Mouse (Mus musculus): Measurements from ENCODE around the gene Ranbp2.

The Ranbp2 gene

GRCm38 (mm10) chr10:58446384-58447279 is at the start of gene Ranbp2:
Ranbp2 (plus strand) TSS chr10:58446920.
- DNase-seq (ENCODE audit: low spot score in 2 of 2), result peak; percentile 98 to 99

- no peak for DNase-seq (ENCODE audit: low spot score in 2 of 2)
Observed at GRCm38 (mm10) chr10:58398941-58399340, 47.8 kb upstream of the Ranbp2 start.

- no peak for DNase-seq (ENCODE audit: low spot score in 2 of 2)
Observed at GRCm38 (mm10) chr10:58401838-58402237, 44.9 kb upstream of the Ranbp2 start.

- no peak for DNase-seq (ENCODE audit: low spot score in 2 of 2)
Observed at GRCm38 (mm10) chr10:58404639-58405038, 42.1 kb upstream of the Ranbp2 start.

GRCm38 (mm10) chr10:58405285-58405948 is 41.3 kb upstream of the Ranbp2 start:
- no peak for DNase-seq (ENCODE audit: low spot score in 2 of 2)

GRCm38 (mm10) chr10:58405949-58406305 is 40.8 kb upstream of the Ranbp2 start:
- no peak for DNase-seq (ENCODE audit: low spot score in 2 of 2)

- no peak for DNase-seq (ENCODE audit: low spot score in 2 of 2)
Observed at GRCm38 (mm10) chr10:58412331-58412730, 34.4 kb upstream of the Ranbp2 start.

GRCm38 (mm10) chr10:58412852-58413251 is 33.9 kb upstream of the Ranbp2 start:
- DNase-seq (ENCODE audit: low spot score in 2 of 2), result no peak

GRCm38 (mm10) chr10:58416702-58417101 is 30.0 kb upstream of the Ranbp2 start:
- no peak for DNase-seq (ENCODE audit: low spot score in 2 of 2)

GRCm38 (mm10) chr10:58418290-58418971 is 28.3 kb upstream of the Ranbp2 start:
- no peak for DNase-seq (ENCODE audit: low spot score in 2 of 2)

GRCm38 (mm10) chr10:58427930-58428329 is 18.8 kb upstream of the Ranbp2 start:
- no peak for DNase-seq (ENCODE audit: low spot score in 2 of 2)

- peak in 1 of 2 experiments; percentile 24 for DNase-seq (ENCODE audit: low spot score in 2 of 2)
Observed at GRCm38 (mm10) chr10:58445850-58446249, 870 bp upstream of the Ranbp2 start.

- DNase-seq (ENCODE audit: low spot score in 2 of 2), result no peak
Observed at GRCm38 (mm10) chr10:58447280-58447781, 611 bp downstream of the Ranbp2 start.

- DNase-seq (ENCODE audit: low spot score in 2 of 2), result no peak
Observed at GRCm38 (mm10) chr10:58451575-58451974, 4.9 kb downstream of the Ranbp2 start.

GRCm38 (mm10) chr10:58452185-58452584 is 5.5 kb downstream of the Ranbp2 start:
- no peak for DNase-seq (ENCODE audit: low spot score in 2 of 2)

GRCm38 (mm10) chr10:58459896-58460295 is 13.2 kb downstream of the Ranbp2 start:
- no peak for DNase-seq (ENCODE audit: low spot score in 2 of 2)

- peak in 1 of 2 experiments; percentile 49 for DNase-seq (ENCODE audit: low spot score in 2 of 2)
Observed at GRCm38 (mm10) chr10:58477086-58477755, 30.5 kb downstream of the Ranbp2 start.

GRCm38 (mm10) chr10:58478071-58478578 is 31.4 kb downstream of the Ranbp2 start:
- DNase-seq (ENCODE audit: low spot score in 2 of 2), result peak in 1 of 2 experiments; percentile 23

- DNase-seq (ENCODE audit: low spot score in 2 of 2), result no peak
Observed at GRCm38 (mm10) chr10:58479954-58480490, 33.3 kb downstream of the Ranbp2 start.

GRCm38 (mm10) chr10:58491031-58491430 is 44.3 kb downstream of the Ranbp2 start:
- DNase-seq (ENCODE audit: low spot score in 2 of 2), result no peak

- no peak for DNase-seq (ENCODE audit: low spot score in 2 of 2)
Observed at GRCm38 (mm10) chr10:58495637-58496036, 48.9 kb downstream of the Ranbp2 start.

Data from frontal cortex, postnatal 36 days (tissue).